Mouse (Mus musculus): ENCODE data around the gene Gdpgp1. TPM values are rescaled to one million over a fixed set of nuclear protein-coding genes. Genes with fewer than 3 reads are reported as not detected.
A peak's percentile ranks its signal among the peaks of the same experiment; 100 is the strongest.

Gdpgp1 gene
- total and polyA plus RNA-seq, 3 experiments = 4.0 to 4.6 TPM; not detected in 1

- no peak for TF ChIP-seq TAL1 (IDR thresholded peaks at IDR 0.05; ENCODE audit: low read length)
- no peak for TF ChIP-seq MYB (IDR thresholded peaks at IDR 0.05; ENCODE audit: low read depth, low read length)
- TF ChIP-seq JUND (IDR thresholded peaks at IDR 0.05; ENCODE audit: low read depth, low read length) = no peak
- TF ChIP-seq ZC3H11A (IDR thresholded peaks at IDR 0.05; ENCODE audit: low read depth, low read length) = 0 out of 2 replicates have a peak, but pooled peaks have one; percentile 1
- TF ChIP-seq MXI1 (IDR thresholded peaks at IDR 0.05; ENCODE audit: low read depth, low read length) = peak; percentile 60
- TF ChIP-seq ZNF384 (IDR thresholded peaks at IDR 0.05; ENCODE audit: low read depth, low read length) = peak; percentile 97
- TF ChIP-seq MAX (IDR thresholded peaks at IDR 0.05; ENCODE audit: low read length) = peak; percentile 69
- peak; percentile 69 for TF ChIP-seq RCOR1 (IDR thresholded peaks at IDR 0.05; ENCODE audit: low read depth, low read length)
- peak; percentile 53; the same call in 1 of the 2 replicates for TF ChIP-seq ELF1 (IDR thresholded peaks at IDR 0.05; ENCODE audit: low read depth, low read length)
- TF ChIP-seq BHLHE40 (IDR thresholded peaks at IDR 0.05; ENCODE audit: borderline replicate concordance, low read depth, low read length) = no peak
- TF ChIP-seq UBTF (IDR thresholded peaks at IDR 0.05; ENCODE audit: borderline replicate concordance, insufficient read depth, low read depth, low read length) = no peak
Measured at GRCm38 (mm10) chr7:80209669-80210068, 23.0 kb upstream of the Gdpgp1 start (continued).

GRCm38 (mm10) chr7:80210982-80211381 lies 21.7 kb upstream of the Gdpgp1 start:
- no peaks in the 10 kb centered on the region for H3K27me3 ChIP-seq (ENCODE audit: control insufficient read depth in 1 of 2, insufficient read depth in 2 of 2, low read length in 2 of 2)
- no peaks in the 10 kb centered on the region for H3K9me3 ChIP-seq (replicated peaks; ENCODE audit: insufficient read depth, low read length)
- peaks cover 1 to 40% of the 10 kb centered on the region in 2 experiments; a peak in 3 of 4 replicates for H3K36me3 ChIP-seq (ENCODE audit: control insufficient read depth in 1 of 2, insufficient read depth in 2 of 2, low read length in 2 of 2)
- no peak for DNase-seq (ENCODE audit: low read depth, low spot score)
- no peak overlapping the region for H3K4me3 ChIP-seq (ENCODE audit: control insufficient read depth in 1 of 2, insufficient read depth in 1 of 2, low read depth in 2 of 2, low read length in 2 of 2)
- no peak overlapping the region for H3K27ac ChIP-seq (ENCODE audit: control insufficient read depth, low read depth, low read length)
- H3K79me2 ChIP-seq (ENCODE audit: control insufficient read depth, insufficient read depth, low read length, poor library complexity) = peaks cover 38% of the 10 kb centered on the region
- H3K9ac ChIP-seq (ENCODE audit: control insufficient read depth, low read depth, low read length, poor library complexity, severe bottlenecking) = no peak overlapping the region
- peaks cover 20 to 47% of the 10 kb centered on the region in 2 experiments for H3K4me1 ChIP-seq (ENCODE audit: control insufficient read depth in 1 of 2, insufficient read depth in 2 of 2, low read length in 2 of 2)
- TF ChIP-seq ZNF384 (IDR thresholded peaks at IDR 0.05; ENCODE audit: low read depth, low read length) (0 out of 2 replicates have a peak, but pooled peaks have one; percentile 27), ELF1 (IDR thresholded peaks at IDR 0.05; ENCODE audit: low read depth, low read length) (no peak), TAL1 (IDR thresholded peaks at IDR 0.05; ENCODE audit: low read length) (no peak)

DNA sequence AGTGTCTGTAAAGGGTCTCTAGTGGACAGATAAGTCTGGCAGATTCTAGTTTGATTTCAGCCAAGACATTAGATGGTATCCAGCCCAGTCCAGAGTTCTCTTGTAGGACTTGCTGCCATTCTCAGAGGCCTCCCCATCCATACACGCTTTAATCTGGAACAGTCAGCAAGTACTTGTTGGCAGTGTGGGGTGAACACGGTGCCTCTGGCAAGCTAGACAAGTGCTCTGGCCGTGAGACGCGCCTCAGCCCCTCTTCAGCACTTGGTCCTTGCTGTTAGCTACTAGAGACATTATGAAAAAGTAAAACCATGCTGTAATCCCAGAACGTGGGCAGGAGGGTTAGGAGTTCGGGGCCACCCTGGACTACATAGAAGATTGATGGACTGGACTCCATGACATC lies 19.1 kb upstream of the Gdpgp1 start:
- Histone ChIP-seq H3K4me3 (ENCODE audit: control insufficient read depth in 1 of 2, insufficient read depth in 1 of 2, low read depth in 2 of 2, low read length in 2 of 2) (no peak overlapping the region), H3K79me2 (ENCODE audit: control insufficient read depth, insufficient read depth, low read length, poor library complexity) (peaks cover 22% of the 10 kb centered on the region), H3K36me3 (ENCODE audit: control insufficient read depth in 1 of 2, insufficient read depth in 2 of 2, low read length in 2 of 2) (peaks cover 5 to 15% of the 10 kb centered on the region in 2 experiments; a peak in 3 of 4 replicates), H3K27me3 (ENCODE audit: control insufficient read depth in 1 of 2, insufficient read depth in 2 of 2, low read length in 2 of 2) (no peaks in the 10 kb centered on the region), H3K4me1 (ENCODE audit: control insufficient read depth in 1 of 2, insufficient read depth in 2 of 2, low read length in 2 of 2) (peaks cover 10 to 21% of the 10 kb centered on the region in 2 experiments), H3K27ac (ENCODE audit: control insufficient read depth, low read depth, low read length) (no peak overlapping the region), H3K9me3 (replicated peaks; ENCODE audit: insufficient read depth, low read length) (no peaks in the 10 kb centered on the region), H3K9ac (ENCODE audit: control insufficient read depth, low read depth, low read length, poor library complexity, severe bottlenecking) (no peak overlapping the region)
- DNase-seq (ENCODE audit: low read depth, low spot score) = no peak
- TF ChIP-seq CHD2 (IDR thresholded peaks at IDR 0.05; ENCODE audit: low read length) (no peak), ZC3H11A (IDR thresholded peaks at IDR 0.05; ENCODE audit: low read depth, low read length) (no peak), USF1 (IDR thresholded peaks at IDR 0.05; ENCODE audit: low read depth, low read length) (no peak), MYC (IDR thresholded peaks at IDR 0.05; ENCODE audit: low read depth, low read length) (no peak), CTCF (IDR thresholded peaks at IDR 0.05 in 2 of 3, conservative IDR thresholded peaks at IDR 0.05 in 1 of 3; ENCODE audit: control insufficient read depth in 1 of 3, insufficient read depth in 1 of 3, low read depth in 2 of 3, low read length in 3 of 3, poor library complexity in 1 of 3, severe bottlenecking in 1 of 3) (no peak), BHLHE40 (IDR thresholded peaks at IDR 0.05; ENCODE audit: borderline replicate concordance, low read depth, low read length) (no peak), USF2 (IDR thresholded peaks at IDR 0.05; ENCODE audit: borderline replicate concordance in 1 of 2, insufficient read depth in 1 of 2, low read depth in 1 of 2, low read length in 2 of 2) (no peak), HCFC1 (IDR thresholded peaks at IDR 0.05; ENCODE audit: low read depth, low read length) (no peak), ZNF384 (IDR thresholded peaks at IDR 0.05; ENCODE audit: low read depth, low read length) (no peak), JUND (IDR thresholded peaks at IDR 0.05; ENCODE audit: low read depth, low read length) (no peak), POLR2AphosphoS5 (IDR thresholded peaks at IDR 0.05; ENCODE audit: borderline replicate concordance, low read depth, low read length) (no peak), RAD21 (IDR thresholded peaks at IDR 0.05; ENCODE audit: low read depth, low read length) (no peak), GABPA (IDR thresholded peaks at IDR 0.05; ENCODE audit: low read depth, low read length) (no peak), TCF12 (IDR thresholded peaks at IDR 0.05; ENCODE audit: low read depth, low read length) (no peak), GATA1 (IDR thresholded peaks at IDR 0.05; ENCODE audit: low read depth, low read length) (no peak), RCOR1 (IDR thresholded peaks at IDR 0.05; ENCODE audit: low read depth, low read length) (no peak), SIN3A (IDR thresholded peaks at IDR 0.05; ENCODE audit: low read length) (no peak), TAL1 (IDR thresholded peaks at IDR 0.05; ENCODE audit: low read length) (no peak), ZKSCAN1 (IDR thresholded peaks at IDR 0.05; ENCODE audit: low read depth, low read length) (no peak)

Data from MEL (cell line).